Mouse (Mus musculus): ENCODE results near the gene Klhdc3.

Gene Klhdc3

DNA sequence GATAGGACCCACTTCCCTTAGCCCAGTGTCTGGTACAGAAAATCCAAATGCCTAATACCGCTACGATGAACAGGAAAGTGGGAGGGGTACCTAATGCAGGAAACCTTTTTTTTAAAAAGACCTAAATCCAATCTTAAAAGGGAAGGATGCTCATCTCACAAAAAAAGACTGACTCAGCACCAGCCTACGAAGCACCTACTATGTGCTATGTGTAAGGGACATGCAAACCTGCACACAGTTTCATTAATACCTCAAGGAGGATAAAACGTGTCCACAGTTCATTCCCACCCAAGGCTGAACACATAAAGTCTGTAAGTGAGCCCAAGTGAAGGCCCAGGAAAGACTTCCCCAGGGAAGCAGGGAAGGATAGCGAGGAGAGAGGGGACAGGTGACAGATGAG, 21.8 kb upstream of the Klhdc3 start:
- no peak for DNase-seq (ENCODE audit: extremely low spot score, low spot score)

DNA sequence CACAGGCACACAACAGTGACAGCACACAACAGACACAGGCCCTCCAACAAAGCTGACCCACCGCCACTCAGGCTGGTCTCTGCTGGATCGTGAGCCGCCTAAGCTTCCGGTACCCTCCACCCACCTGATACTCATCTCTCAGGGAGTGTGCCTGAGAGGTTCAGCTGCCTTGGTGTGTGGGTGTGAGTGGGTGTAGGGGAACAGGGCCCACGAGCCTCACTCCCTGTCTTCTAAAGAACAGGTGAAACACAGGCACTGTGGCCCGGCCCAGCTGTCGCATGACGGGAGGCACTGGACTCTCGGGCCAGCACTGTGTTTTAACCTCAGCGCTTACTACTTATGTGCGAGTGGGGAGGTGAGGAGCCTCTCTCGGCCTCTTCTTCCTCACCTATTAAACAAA, 21.4 kb upstream of the Klhdc3 start:
- DNase-seq (ENCODE audit: extremely low spot score, low spot score) = no peak

DNA sequence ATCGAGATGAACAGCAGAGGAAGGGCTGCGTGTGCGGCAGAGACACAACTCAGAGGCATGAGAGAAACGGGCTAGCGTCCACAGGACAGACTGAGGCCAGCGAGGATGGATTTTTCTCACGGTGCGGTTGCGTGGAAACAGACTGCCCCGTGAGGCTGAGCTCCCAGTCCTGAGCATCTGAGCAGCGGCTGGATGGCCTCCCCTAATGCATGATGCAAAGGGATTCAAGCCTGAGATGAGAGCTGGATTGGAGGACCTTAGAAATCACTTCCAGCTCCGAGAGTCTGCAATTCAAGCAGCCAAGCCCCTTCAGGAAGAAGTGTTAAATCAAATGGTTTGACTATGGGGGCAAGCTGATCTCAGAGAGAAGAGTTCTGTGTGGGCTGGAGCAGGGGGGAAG, 20.8 kb upstream of the Klhdc3 start:
- no peak for DNase-seq (ENCODE audit: extremely low spot score, low spot score)

GRCm38 (mm10) chr17:46699912-46700311, 19.2 kb upstream of the Klhdc3 start:
- no peak for DNase-seq (ENCODE audit: extremely low spot score, low spot score)

DNA sequence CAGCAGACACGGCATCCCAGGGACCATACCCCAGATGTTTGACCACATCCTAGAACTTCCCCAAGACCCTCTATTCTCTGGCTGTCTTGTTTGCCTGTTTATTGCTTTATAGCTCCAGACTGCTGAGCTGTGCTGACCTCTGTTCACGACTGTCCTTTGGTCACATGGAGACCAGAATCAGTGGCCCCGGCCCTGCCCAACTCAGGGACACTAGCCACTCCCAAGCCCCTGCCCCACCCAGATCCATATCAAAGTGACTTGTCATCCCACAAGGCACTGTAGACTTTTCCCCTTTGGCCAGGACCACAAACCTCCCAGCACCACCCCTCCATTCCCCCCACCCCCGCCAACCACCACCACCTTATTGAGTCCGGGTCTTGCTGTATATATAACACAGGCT, 18.5 kb upstream of the Klhdc3 start:
- DNase-seq (ENCODE audit: extremely low spot score, low spot score) = no peak

- DNase-seq (ENCODE audit: extremely low spot score, low spot score) = no peak
Observed at GRCm38 (mm10) chr17:46698515-46698914, 17.8 kb upstream of the Klhdc3 start.

DNA sequence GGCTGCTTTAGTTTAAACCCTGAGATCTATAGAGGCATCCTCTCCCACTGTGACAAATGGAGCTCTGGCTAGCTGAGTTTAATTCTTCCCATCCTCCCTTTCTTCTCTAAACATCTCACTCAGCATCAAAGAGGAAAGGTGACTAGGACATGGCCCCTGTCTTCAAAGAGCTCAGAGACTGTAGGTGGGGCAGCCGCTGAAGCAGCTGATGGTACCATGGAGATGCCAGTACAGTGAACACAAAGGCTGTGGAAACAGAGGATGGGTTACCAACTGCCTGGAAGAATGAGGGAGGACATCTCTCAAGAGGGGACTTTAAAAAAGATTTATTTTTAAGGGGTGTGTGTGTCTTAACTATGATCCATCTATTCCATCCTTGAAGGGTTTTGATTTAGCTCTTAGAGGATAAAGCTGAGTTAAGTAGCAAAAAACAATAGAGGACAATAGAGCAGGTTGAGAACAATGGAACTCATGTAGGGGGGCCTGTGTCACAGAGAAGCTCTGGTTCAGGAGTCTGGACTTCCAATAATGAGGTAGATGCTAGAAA, 13.9 kb upstream of the Klhdc3 start:
- no peak for DNase-seq (ENCODE audit: extremely low spot score, low spot score)

DNA sequence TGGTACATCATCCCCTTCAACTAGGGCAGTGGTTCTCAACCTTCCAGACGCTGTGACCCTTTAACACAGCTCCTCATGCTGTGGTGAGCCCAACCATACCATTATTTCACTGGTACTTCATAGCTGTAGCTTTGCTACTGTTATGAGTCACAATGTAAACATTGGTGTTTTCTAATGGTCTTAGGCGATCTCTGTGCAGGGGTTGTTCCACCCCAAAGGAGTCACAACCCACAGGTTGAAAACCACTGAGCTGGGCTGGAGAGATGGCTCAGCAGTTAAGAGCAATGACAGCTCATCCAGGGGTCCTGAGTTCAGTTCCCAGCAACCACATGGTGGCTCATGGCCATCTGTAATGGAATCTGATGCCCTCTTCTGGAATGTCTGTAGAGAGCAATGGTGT, 10.7 kb upstream of the Klhdc3 start:
- DNase-seq (ENCODE audit: extremely low spot score, low spot score) = no peak

DNA sequence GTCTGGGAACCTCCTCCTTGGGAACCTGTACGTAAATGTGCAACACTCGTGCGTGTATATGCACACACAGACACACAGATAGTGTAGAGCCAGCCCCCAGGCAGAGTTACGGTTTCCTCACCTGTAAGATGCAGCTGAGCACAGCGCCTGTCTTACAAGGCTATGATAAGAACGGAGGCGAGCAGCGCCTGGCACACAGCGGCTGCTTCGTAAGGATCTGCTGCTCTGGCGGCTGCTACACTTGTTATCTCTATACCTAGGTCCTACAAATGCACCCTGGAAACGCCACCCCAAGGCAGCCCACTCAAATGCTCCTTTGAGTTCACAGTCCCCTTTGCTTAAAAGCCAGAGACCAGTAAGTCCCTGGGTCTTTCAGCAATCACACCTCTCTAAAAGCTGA, 10.0 kb upstream of the Klhdc3 start:
- no peak for DNase-seq (ENCODE audit: extremely low spot score, low spot score)

DNA sequence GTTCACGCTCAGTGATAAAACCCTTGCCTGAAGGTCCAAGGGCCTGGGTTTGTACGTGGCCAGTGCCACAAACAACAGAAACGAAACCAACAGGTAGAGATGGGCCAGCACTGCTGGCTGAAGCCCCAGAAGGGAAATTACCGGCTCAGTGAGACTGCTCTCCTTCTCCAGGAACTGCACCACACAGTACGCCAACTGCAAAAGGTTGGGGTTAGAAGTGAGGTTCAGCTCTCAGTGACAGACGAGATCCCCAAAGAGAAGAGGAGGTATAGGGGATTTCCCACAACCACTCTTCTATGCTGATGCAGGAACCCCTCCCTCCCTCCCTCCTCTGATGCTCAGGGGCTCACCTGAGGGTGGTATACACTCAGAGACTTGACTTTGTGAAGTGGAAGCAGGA, 5.2 kb upstream of the Klhdc3 start:
- DNase-seq (ENCODE audit: extremely low spot score, low spot score) = no peak

DNA sequence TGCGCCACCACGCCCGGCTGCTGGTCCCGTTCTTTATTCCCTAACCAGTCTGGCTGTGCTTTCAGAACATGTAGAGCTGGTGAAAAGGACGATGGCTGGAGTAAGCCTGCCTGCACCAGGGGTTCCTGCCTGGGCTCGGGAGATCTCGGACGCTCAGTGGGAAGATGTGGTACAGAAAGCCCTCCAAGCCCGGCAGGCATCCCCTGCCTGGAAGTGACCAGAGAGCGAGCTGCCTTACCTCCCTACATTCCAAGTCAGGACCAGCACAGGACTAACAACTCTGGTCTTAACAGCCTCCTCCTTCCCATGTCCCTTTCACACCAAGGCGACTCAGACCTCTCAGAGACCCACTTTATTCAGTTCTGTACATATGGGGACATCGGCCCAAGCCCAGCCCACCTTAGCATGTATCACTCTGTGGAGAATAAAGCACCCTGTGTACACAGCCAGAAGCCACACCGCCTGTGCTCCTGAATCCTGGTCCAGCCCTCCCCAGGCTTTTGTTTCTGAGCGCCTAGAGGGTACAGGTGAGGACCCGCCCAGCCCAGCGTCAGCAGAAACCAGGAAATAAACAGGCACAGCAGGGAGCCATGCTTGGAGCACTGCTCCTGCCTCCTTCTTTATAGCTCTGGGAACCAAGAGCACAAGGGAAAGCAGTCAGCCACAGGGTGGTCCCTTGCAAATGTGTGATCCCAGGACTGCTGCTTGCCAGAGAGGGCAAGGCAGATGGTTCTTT, 2.1 kb upstream of the Klhdc3 start:
- DNase-seq (ENCODE audit: extremely low spot score, low spot score) = no peak

- no peak for DNase-seq (ENCODE audit: extremely low spot score, low spot score)
Observed at GRCm38 (mm10) chr17:46681466-46682118, 878 bp upstream of the Klhdc3 start.

GRCm38 (mm10) chr17:46679843-46680759, 613 bp downstream of the Klhdc3 start:
- DNase-seq (ENCODE audit: extremely low spot score, low spot score) = no peak

GRCm38 (mm10) chr17:46678911-46679310, 1.8 kb downstream of the Klhdc3 start:
- no peak for DNase-seq (ENCODE audit: extremely low spot score, low spot score)

DNA sequence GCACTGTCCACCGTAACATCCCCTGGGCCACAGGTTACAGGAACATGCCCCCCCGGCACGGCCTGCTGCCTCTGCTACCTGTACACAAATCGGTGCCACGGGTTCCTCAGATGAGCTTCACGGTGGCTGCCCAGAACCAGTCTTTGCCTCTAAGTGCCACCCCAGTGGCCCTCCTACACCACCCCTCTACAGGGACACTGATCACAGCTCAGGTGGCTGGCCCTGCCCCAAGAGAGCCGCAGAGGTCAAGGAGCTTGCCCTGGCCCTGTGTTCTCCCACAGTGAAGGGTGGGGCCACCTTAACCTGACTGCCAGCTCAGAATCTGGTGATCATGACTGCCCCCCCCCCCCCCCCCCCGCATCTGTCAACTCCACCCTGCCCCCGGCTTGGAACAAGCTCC, 2.3 kb downstream of the Klhdc3 start, which contains the start of gene Mea1:
Gene Mea1 (plus strand): TSS at position 378 of the 400 bp plus-strand sequence.
- DNase-seq (ENCODE audit: extremely low spot score, low spot score) = no peak

DNA sequence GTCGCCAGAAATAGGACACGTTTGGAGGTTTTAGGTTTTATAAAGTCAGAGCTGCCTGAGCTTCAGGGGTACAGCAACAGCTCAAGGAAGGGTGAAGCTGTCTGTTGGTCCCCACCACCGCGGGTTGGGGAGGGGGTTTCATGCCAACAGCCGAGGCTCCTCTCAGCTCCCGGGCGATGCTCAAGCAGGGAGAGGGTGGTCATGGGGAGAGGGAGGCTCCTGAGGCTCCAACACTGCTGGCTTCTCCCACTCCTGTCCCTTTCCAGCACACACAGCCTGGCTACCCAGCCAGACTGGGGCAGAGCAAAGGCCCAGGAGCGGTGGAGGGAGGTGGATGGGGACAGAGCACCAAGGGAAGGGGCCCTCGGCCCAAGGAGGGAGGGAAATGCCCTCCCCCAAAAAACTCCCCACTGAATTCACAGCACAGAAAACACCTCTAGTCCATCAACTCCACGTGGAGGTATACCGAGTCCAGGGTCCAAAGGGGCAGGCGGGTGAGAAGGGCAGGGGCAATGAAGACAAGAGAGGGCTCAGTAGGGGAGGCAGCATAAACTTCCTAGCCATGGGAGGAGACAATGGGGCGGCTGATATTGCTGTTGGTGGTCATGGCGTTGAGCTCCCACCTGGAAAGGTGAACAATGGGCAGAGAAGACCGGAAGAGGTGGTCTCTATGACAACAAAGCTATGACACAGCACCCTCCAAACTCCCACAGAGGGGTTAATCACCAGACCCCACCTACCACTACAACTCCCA, 6.0 kb downstream of the Klhdc3 start:
- no peak for DNase-seq (ENCODE audit: extremely low spot score, low spot score)

DNA sequence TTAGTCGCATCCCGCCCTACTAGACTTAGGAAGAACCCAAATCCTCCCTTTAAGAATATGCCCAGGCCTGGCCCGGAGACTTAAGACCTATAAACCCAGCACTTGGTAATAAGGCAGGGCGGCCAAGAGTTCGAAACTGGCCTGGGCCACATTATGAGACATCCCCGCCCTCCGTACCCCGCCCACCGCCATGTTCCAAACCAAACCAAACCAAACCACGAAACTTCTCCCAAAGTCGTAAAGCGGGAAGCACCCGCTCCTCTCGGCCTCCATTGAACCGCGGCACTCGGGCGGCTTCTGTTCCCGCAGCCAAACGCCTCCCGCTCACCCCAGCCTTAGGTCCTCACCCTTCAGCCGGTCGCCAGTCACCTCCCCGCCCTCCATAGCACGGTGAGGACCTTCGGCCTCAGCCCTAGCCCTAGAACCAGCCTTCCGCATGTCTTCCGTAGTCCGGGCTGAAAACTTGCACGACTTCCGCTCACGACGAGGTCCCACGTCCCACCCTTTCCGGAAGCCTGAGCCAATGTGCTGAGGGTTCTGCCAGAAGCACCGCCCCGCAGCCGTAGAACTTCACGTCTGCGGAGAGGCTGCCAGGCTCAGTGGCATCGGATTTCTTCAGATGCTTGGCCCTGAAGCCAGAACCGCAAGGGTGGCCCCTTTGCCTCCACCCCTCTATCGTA, 6.7 kb downstream of the Klhdc3 start, which contains the start of gene Rrp36:
Gene Rrp36 (minus strand): TSS at position 503 of the 680 bp plus-strand sequence.
- DNase-seq (ENCODE audit: extremely low spot score, low spot score) = peak; percentile 90

DNA sequence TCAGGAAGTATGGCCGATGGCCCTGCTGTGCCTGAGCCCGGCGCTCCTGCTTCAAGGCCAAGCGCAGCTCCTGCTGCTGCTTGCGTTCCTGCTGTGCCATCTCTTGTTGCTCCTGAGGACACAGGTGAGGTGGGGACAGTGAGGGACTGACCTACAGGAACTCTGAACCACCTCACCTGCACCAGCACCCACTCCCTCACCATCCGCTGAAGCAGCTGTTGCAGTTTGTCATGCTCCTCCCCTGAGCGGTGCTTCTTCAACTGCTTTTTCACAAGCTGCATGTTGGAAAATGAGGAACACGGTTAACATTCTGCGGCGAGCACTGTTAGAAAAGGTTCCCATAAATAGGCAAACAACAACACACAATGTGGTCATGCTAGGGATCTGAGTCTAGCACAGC, 10.8 kb downstream of the Klhdc3 start:
- no peak for DNase-seq (ENCODE audit: extremely low spot score, low spot score)

- DNase-seq (ENCODE audit: extremely low spot score, low spot score) = no peak
Observed at GRCm38 (mm10) chr17:46667712-46668111, 13.0 kb downstream of the Klhdc3 start.

- DNase-seq (ENCODE audit: extremely low spot score, low spot score) = no peak
Observed at GRCm38 (mm10) chr17:46662730-46663129, 18.0 kb downstream of the Klhdc3 start.
